Mouse (Mus musculus) MEL (cell line): ENCODE measurements at regions not wholly inside any gene's neighbourhood (a gene's known extent, or its start where the extent isn't known, plus 50 kb on each side); places are given as distances from the start of the nearest gene placed in this dataset.

Source experiments
- BHLHE40 ChIP-seq: IDR thresholded peaks from 2 replicates; pipeline ENCODE4 v1.6.1; 2012; ENCODE audit warnings: low read depth, mild to moderate bottlenecking, inconsistent platforms, low read length, improper control_type of control experiment, borderline replicate concordance
- CTCF ChIP-seq, 3 experiments: IDR thresholded peaks in 2 of 3; conservative IDR thresholded peaks in 1 of 3; 2 replicates each; pipeline ENCODE4 v1.5.1; 2011 to 2012; ENCODE audit warnings: low read length in 3 of 3, low read depth in 2 of 3, mild to moderate bottlenecking in 2 of 3, improper control_type of control experiment in 1 of 3, inconsistent platforms in 1 of 3, mixed read lengths in 1 of 3, moderate library complexity in 1 of 3; ENCODE audit not compliant: control insufficient read depth in 1 of 3, insufficient read depth in 1 of 3, poor library complexity in 1 of 3, severe bottlenecking in 1 of 3
- ELF1 ChIP-seq: IDR thresholded peaks from 2 replicates; pipeline ENCODE4 v1.6.1; 2014; ENCODE audit warnings: low read depth, mild to moderate bottlenecking, inconsistent platforms, low read length, improper control_type of control experiment, moderate library complexity
- EP300 ChIP-seq, 2 experiments: IDR thresholded peaks; 2 replicates each; pipeline ENCODE4 v1.6.1; 2011; ENCODE audit warnings: improper control_type of control experiment in 2 of 2, low read length in 2 of 2, low read depth in 1 of 2, mild to moderate bottlenecking in 1 of 2
- ETS1 ChIP-seq: IDR thresholded peaks from 2 replicates; pipeline ENCODE4 v1.6.1; 2012; ENCODE audit warnings: low read depth, mild to moderate bottlenecking, inconsistent platforms, low read length, improper control_type of control experiment, moderate library complexity
- GATA1 ChIP-seq: IDR thresholded peaks from 2 replicates; pipeline ENCODE4 v1.6.1; 2011; ENCODE audit warnings: low read depth, low read length, improper control_type of control experiment
- POLR2A ChIP-seq, 2 experiments: IDR thresholded peaks; 2 replicates each; pipeline ENCODE4 v1.6.1; 2011 to 2012; ENCODE audit warnings: low read length in 2 of 2, mild to moderate bottlenecking in 2 of 2, control low read depth in 1 of 2, improper control_type of control experiment in 1 of 2, low read depth in 1 of 2, moderate library complexity in 1 of 2; ENCODE audit not compliant: control insufficient read depth in 1 of 2, insufficient read depth in 1 of 2, poor library complexity in 1 of 2
- SMC3 ChIP-seq: IDR thresholded peaks from 2 replicates; pipeline ENCODE4 v1.6.1; 2011; ENCODE audit warnings: low read depth, low read length, improper control_type of control experiment
- TCF12 ChIP-seq: IDR thresholded peaks from 2 replicates; pipeline ENCODE4 v1.6.1; 2014; ENCODE audit warnings: low read depth, mild to moderate bottlenecking, inconsistent platforms, low read length, improper control_type of control experiment, moderate library complexity
- USF1 ChIP-seq: IDR thresholded peaks from 2 replicates; pipeline ENCODE4 v1.6.1; 2014; ENCODE audit warnings: low read depth, mild to moderate bottlenecking, inconsistent platforms, low read length, improper control_type of control experiment, moderate library complexity
- ZMIZ1 ChIP-seq: IDR thresholded peaks from 2 replicates; pipeline ENCODE4 v1.6.1; 2012; ENCODE audit warnings: low read depth, mild to moderate bottlenecking, inconsistent platforms, low read length, improper control_type of control experiment, moderate library complexity

GRCm38 (mm10) chr7:115328300-115328699 is 584.8 kb downstream of the Insc start:
- no peak for TF ChIP-seq USF1
- TF ChIP-seq CTCF (IDR thresholded peaks at IDR 0.05 in 2 of 3, conservative IDR thresholded peaks at IDR 0.05 in 1 of 3; ENCODE audit: control insufficient read depth in 1 of 3, insufficient read depth in 1 of 3, low read depth in 2 of 3, low read length in 3 of 3, poor library complexity in 1 of 3, severe bottlenecking in 1 of 3): no peak
- TF ChIP-seq EP300 (IDR thresholded peaks at IDR 0.05; ENCODE audit: low read depth in 1 of 2, low read length in 2 of 2): no peak
- TF ChIP-seq ETS1: no peak
- no peak for TF ChIP-seq ELF1
- TF ChIP-seq BHLHE40: no peak
- no peak for TF ChIP-seq TCF12
- TF ChIP-seq POLR2A (IDR thresholded peaks at IDR 0.05; ENCODE audit: control insufficient read depth in 1 of 2, insufficient read depth in 1 of 2, low read depth in 1 of 2, low read length in 2 of 2, poor library complexity in 1 of 2): no peak
- no peak for TF ChIP-seq GATA1
- TF ChIP-seq ZMIZ1: no peak
- no peak for TF ChIP-seq SMC3
